Mouse (Mus musculus) heart, postnatal 10 days (tissue): Measurements from ENCODE around the gene Cstad. TPM values are rescaled to one million over a fixed set of nuclear protein-coding genes. Genes with fewer than 3 reads are reported as not detected.

Experiments used
- DNase-seq, 2 experiments: peaks; one replicate each; pipeline ENCODE4 v3.0.0; 2021
- intact Hi-C: fragments of 180-260 bp; cut with DNase I; formaldehyde crosslinking; loops from one replicate; pipeline ENCODE4 v1.15.1; 2025
- total RNA-seq, 2 experiments: library from RNA; stranded (reverse); gene quantifications; 2 replicates each; pipeline ENCODE4 v1.2.3; 2021

The Cstad gene
- total RNA-seq = 1 to 10 TPM; 1.9 to 3.1 TPM

GRCm38 (mm10) chr2:30594641-30595379, at the start of gene Cstad:
TSS of gene Cstad (plus strand) at chr2:30595040.
- intact Hi-C loops = loop anchor here (2.0 kb wide), 2 partner anchors 48 to 122 kb away; no protein-coding TSS in a partner anchor
- peak; percentile 85 to 87 for DNase-seq

- intact Hi-C loops = loop anchor here (2.0 to 5.0 kb wide), 3 partner anchors 49 to 227 kb away; partner anchors contain the start of gene Cstad
Observed at GRCm38 (mm10) chr2:30545706-30546105, 49.1 kb upstream of the Cstad start.

GRCm38 (mm10) chr2:30546219-30546618, 48.6 kb upstream of the Cstad start:
- intact Hi-C loops = loop anchor here (2.0 to 5.0 kb wide), 2 partner anchors 49 to 226 kb away; partner anchors contain the start of gene Cstad

More at GRCm38 (mm10) chr2:30545706-30546105, 49.1 kb upstream of the Cstad start:
- DNase-seq = no peak

GRCm38 (mm10) chr2:30547455-30548217, 47.2 kb upstream of the Cstad start:
- peak; percentile 68 for DNase-seq
- intact Hi-C loops = loop anchor here (2.0 to 5.0 kb wide), 2 partner anchors 47 to 225 kb away; partner anchors contain the start of gene Cstad

More at GRCm38 (mm10) chr2:30546219-30546618, 48.6 kb upstream of the Cstad start:
- DNase-seq = no peak

- intact Hi-C loops = no loop called here
- DNase-seq = no peak
Observed at GRCm38 (mm10) chr2:30551579-30551978, 43.3 kb upstream of the Cstad start.

DNA sequence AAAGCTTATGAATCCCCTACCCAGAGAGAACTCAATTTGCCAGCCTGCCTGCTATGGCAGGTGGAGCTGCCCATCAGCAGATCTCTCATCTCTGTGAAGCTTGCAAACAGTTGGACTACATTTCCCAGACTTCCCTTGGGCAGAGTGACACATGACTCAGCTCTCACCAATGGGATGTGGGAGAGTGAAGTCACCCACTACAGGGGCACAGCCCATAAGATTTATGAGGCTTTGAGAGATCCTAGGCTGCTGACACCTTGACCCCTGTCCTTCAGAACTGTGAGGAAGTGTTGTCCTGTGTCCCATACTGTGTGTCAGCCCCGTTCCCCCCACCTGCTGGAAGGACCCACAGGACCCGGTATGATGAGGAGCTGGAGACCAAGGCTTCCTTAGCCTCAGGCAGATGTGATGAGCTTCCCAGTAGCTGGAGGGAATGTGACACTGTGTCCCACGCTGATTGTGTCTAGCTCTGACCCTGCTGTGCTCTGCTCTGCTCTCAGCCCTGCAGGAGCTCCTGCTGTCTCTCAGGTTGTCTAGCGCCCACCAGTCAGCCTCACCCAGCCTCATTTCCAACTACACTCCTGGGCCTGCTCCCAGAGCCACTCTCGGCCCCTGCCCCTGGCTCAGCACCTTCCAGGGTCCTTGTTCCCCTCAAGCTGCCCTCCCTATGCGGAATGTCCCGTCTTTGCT, 40.8 kb upstream of the Cstad start:
- intact Hi-C loops = loop anchor here (2.0 kb wide), 1 partner anchor 35 kb away; no protein-coding TSS in a partner anchor
- peak; percentile 67 to 70 for DNase-seq

GRCm38 (mm10) chr2:30555257-30555656, 39.6 kb upstream of the Cstad start:
- intact Hi-C loops = loop anchor here (2.0 kb wide), 1 partner anchor 34 kb away; no protein-coding TSS in a partner anchor
- DNase-seq = no peak

GRCm38 (mm10) chr2:30556495-30556894, 38.3 kb upstream of the Cstad start:
- intact Hi-C loops = no loop called here
- no peak for DNase-seq

GRCm38 (mm10) chr2:30559552-30559951, 35.3 kb upstream of the Cstad start:
- intact Hi-C loops = no loop called here
- DNase-seq = peak in 1 of 2 experiments; percentile 40

- DNase-seq = no peak
- intact Hi-C loops = no loop called here
Observed at GRCm38 (mm10) chr2:30562553-30562952, 32.3 kb upstream of the Cstad start.

DNA sequence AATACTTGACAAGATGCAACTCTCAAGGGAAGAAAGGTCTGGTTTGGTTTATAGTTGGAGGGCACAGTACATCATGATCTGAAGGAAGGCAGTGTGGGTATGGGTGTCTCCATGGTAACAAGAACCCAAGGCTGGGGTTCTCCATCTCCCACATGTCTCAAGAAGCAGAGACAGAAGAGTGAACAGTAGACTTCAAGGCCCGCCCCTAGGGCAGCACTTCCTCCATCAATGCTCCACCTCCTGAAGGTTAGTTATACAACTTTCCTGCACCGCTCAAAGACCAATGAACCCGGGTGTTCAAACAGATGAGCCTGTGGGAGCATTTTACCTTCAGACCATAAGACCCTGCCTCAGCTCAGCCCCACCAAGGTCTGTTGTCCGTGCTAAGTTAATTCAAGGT, 23.2 kb upstream of the Cstad start:
- DNase-seq = no peak
- intact Hi-C loops = loop anchor here (5.0 kb wide), 1 partner anchor 49 kb away; no protein-coding TSS in a partner anchor

DNA sequence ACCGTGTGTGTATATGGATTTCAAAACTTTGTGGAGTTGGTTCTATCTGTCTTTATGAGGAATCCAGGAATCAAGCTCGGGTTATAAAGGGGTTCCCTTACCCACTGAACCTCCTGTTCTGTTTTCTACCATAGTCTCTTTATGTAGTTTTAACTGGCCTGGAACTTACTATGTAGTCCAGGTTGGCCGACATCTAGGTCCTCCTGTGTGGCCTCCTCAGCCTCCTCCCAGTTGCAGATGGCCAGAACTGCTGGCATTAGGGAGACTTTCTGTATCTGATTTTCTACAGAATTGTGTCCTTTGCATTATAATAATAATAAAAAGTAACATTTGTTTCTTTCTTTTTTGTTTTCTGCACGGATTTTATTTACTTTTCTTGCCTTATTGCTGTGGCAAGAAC, 21.3 kb upstream of the Cstad start:
- no peak for DNase-seq
- intact Hi-C loops = loop anchor here (5.0 kb wide), 1 partner anchor 51 kb away; no protein-coding TSS in a partner anchor

GRCm38 (mm10) chr2:30577010-30577409, 17.8 kb upstream of the Cstad start:
- no peak for DNase-seq
- intact Hi-C loops = no loop called here

DNA sequence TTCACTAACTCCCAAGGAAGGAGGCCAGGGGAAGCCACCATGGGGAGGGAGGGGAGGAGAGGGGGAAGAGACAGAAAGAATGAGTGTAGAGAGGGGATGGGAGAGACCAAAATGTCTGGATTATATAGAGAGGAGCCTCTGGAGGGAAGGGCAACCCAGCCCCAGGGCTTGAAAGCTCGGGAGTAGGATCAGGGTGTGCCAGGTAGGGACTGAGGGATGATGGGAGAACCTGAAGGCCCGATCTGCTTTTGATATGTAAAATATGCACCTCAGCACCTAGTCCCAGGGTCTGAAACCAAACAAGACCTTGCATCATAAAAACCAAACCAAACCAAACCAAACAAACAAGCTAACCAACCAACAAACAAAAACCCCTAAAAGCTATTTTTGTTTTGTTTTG, 16.8 kb upstream of the Cstad start:
- intact Hi-C loops = no loop called here
- no peak for DNase-seq

DNA sequence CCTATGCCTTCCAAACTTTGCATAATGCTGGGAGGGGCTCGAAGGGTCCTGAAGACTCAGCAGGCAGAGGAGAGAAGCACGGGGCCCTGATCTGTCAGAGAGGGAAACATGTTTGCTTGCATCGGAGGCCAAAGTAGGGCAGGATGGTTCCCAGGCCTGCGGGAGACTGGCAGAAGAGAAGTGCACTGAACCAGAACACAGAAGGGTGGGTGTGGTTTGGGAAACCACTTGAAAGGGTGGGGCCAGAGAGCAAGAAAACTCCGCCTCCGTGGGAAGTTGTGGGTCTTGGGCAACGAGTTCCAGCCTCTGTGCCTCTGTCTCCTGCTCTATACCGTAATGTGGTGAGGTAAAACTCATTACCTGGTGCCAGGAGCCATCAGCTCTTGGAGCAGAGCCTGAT, 7.7 kb upstream of the Cstad start:
- DNase-seq = peak in 1 of 2 experiments; percentile 51
- intact Hi-C loops = no loop called here

DNA sequence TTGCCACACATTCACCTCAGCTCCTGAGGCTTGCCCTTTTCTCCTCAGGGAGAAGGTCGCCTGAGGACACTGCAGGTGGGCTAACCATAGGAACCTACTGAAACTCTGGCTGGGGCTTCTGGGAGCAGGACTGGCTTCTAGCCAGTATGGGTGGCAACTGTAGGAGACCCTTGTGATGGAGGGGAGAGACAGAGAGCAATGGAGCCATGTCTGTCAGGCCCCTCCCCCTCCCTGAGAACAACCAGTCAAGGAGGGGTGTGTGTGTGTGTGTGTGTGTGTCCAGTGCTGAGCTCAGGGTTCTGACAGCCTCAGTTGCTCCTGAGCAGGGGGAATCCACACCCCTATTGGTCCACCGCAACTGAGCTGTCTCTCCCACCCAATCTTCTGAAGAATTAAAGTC, 7.2 kb upstream of the Cstad start:
- intact Hi-C loops = loop anchor here (2.0 kb wide), 1 partner anchor 33 kb away; no protein-coding TSS in a partner anchor
- no peak for DNase-seq

DNA sequence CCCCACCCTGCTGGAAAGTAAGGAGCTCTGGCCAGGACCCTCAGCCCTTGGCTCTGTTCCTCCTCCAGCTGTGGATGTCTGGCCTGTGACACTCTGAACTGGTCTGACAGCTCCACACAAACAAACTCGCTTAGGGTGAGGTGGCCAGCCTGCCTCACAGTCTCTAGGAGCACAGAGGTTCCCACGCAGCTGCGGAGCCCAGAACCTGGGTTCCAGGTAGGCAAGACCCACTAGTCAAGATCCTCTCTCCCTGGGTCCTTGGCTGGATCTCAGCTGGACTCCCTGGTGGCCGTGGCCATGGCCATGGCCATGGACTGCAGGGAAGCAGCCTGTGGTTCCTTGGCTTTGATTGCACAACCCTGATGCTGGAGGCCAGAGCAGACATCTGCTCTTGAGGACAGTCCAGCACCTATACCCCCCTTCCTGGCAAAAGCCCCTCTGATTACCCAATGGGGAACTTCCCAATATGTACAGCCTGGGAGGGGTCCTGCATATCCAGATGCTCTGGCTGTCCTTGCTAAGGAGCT, 5.8 kb upstream of the Cstad start:
- intact Hi-C loops = loop anchor here (2.0 kb wide), 1 partner anchor 34 kb away; no protein-coding TSS in a partner anchor
- DNase-seq = peak; percentile 78 to 80

- intact Hi-C loops = loop anchor here (2.0 kb wide), 1 partner anchor 35 kb away; no protein-coding TSS in a partner anchor
- no peak for DNase-seq
Observed at GRCm38 (mm10) chr2:30589781-30590180, 5.1 kb upstream of the Cstad start.

GRCm38 (mm10) chr2:30590909-30591308, 3.9 kb upstream of the Cstad start:
- intact Hi-C loops = no loop called here
- DNase-seq = peak; percentile 78 to 82

GRCm38 (mm10) chr2:30592391-30592790, 2.4 kb upstream of the Cstad start:
- intact Hi-C loops = no loop called here
- DNase-seq = no peak
